Mouse (Mus musculus) myocyte (in vitro differentiated cells): Measurements from ENCODE around the gene Hist1h1d.

Source experiments
- CEBPB ChIP-seq: IDR thresholded peaks from 2 replicates; pipeline ENCODE4 v1.6.1; 2011; ENCODE audit warnings: mild to moderate bottlenecking, moderate library complexity; ENCODE audit not compliant: poor library complexity, insufficient read depth, severe bottlenecking
- E2F4 ChIP-seq: IDR thresholded peaks from one replicate; pipeline ENCODE4 v1.6.1; 2011; ENCODE audit warnings: mild to moderate bottlenecking, control low read depth, moderate library complexity; ENCODE audit not compliant: insufficient read depth
- MAX ChIP-seq: IDR thresholded peaks from one replicate; pipeline ENCODE4 v1.6.1; 2011; ENCODE audit warnings: low read depth, mild to moderate bottlenecking, control low read depth
- MYOD1 ChIP-seq, 3 experiments: IDR thresholded peaks; one replicate each; pipeline ENCODE4 v1.6.1; 2011; ENCODE audit warnings: control low read depth in 2 of 3, low read depth in 2 of 3, mild to moderate bottlenecking in 2 of 3, moderate library complexity in 1 of 3; ENCODE audit not compliant: insufficient read length in 2 of 3, control insufficient read depth in 1 of 3
- MYOG ChIP-seq, 3 experiments: IDR thresholded peaks; one replicate each; pipeline ENCODE4 v1.6.1; 2011; ENCODE audit warnings: control low read depth in 2 of 3, low read depth in 2 of 3, mild to moderate bottlenecking in 2 of 3; ENCODE audit not compliant: insufficient read length in 2 of 3, control insufficient read depth in 1 of 3, insufficient read depth in 1 of 3
- POLR2A ChIP-seq: IDR thresholded peaks from one replicate; pipeline ENCODE4 v1.6.1; 2011; ENCODE audit warnings: low read depth, mild to moderate bottlenecking, control low read depth, moderate library complexity; ENCODE audit not compliant: insufficient read length
- POLR2AphosphoS2 ChIP-seq: IDR thresholded peaks from one replicate; pipeline ENCODE4 v1.6.1; 2011; ENCODE audit warnings: low read depth, control low read depth; ENCODE audit not compliant: insufficient read length
- REST ChIP-seq: IDR thresholded peaks from one replicate; pipeline ENCODE4 v1.6.1; 2011; ENCODE audit warnings: mild to moderate bottlenecking, control low read depth, moderate library complexity; ENCODE audit not compliant: insufficient read depth, insufficient read length
- TCF12 ChIP-seq: IDR thresholded peaks from one replicate; pipeline ENCODE4 v1.6.1; 2011; ENCODE audit warnings: mild to moderate bottlenecking, control low read depth; ENCODE audit not compliant: poor library complexity, insufficient read depth, severe bottlenecking
- TCF3 ChIP-seq: IDR thresholded peaks from one replicate; pipeline ENCODE4 v1.6.1; 2011; ENCODE audit warnings: low read depth, control low read depth; ENCODE audit not compliant: insufficient read length
- USF1 ChIP-seq: IDR thresholded peaks from one replicate; pipeline ENCODE4 v1.6.1; 2011; ENCODE audit warnings: low read depth, mild to moderate bottlenecking, control low read depth, moderate library complexity

- TF ChIP-seq POLR2A (no peak), USF1 (no peak), CEBPB (no peak), TCF3 (no peak), TCF12 (no peak), POLR2AphosphoS2 (no peak), REST (no peak), E2F4 (no peak), MYOD1 (IDR thresholded peaks at IDR 0.05; ENCODE audit: control insufficient read depth in 1 of 3, insufficient read length in 2 of 3, low read depth in 2 of 3) (no peak), MAX (no peak), MYOG (IDR thresholded peaks at IDR 0.05; ENCODE audit: control insufficient read depth in 1 of 3, insufficient read depth in 1 of 3, insufficient read length in 2 of 3, low read depth in 2 of 3) (no peak)
These were observed 39.5 kb upstream of the Hist1h1d start for GRCm38 (mm10) chr13:23513517-23513916.
